Mouse (Mus musculus): ENCODE data around the gene Kcnj12.

The Kcnj12 gene

GRCm38 (mm10) chr11:61060634-61061033 lies 38.3 kb downstream of the Kcnj12 start:
- no peak for DNase-seq

- no peak for DNase-seq
Measured at GRCm38 (mm10) chr11:61062548-61063461, 40.4 kb downstream of the Kcnj12 start.

GRCm38 (mm10) chr11:61063503-61063902 lies 41.1 kb downstream of the Kcnj12 start:
- DNase-seq: no peak

GRCm38 (mm10) chr11:61065620-61066019 lies 43.3 kb downstream of the Kcnj12 start:
- DNase-seq: no peak

GRCm38 (mm10) chr11:61067133-61067835 lies 44.9 kb downstream of the Kcnj12 start:
- no peak for DNase-seq

GRCm38 (mm10) chr11:61068866-61069265 lies 46.5 kb downstream of the Kcnj12 start:
- DNase-seq: no peak

GRCm38 (mm10) chr11:61069645-61070044 lies 47.3 kb downstream of the Kcnj12 start:
- DNase-seq: no peak

- DNase-seq: no peak
Measured at GRCm38 (mm10) chr11:61074646-61075317, 52.4 kb downstream of the Kcnj12 start.

GRCm38 (mm10) chr11:61075361-61076326 lies 53.3 kb downstream of the Kcnj12 start:
- DNase-seq: no peak

- no peak for DNase-seq
Measured at GRCm38 (mm10) chr11:61081624-61082023, 59.3 kb downstream of the Kcnj12 start.

GRCm38 (mm10) chr11:61090195-61090594 lies 67.8 kb downstream of the Kcnj12 start:
- DNase-seq: no peak

- DNase-seq: no peak
Measured at GRCm38 (mm10) chr11:61091192-61091591, 68.8 kb downstream of the Kcnj12 start.

- DNase-seq: peak; percentile 47 to 60
Measured at GRCm38 (mm10) chr11:61091642-61092262, 69.4 kb downstream of the Kcnj12 start.

- no peak for DNase-seq
Measured at GRCm38 (mm10) chr11:61098046-61098445, 75.7 kb downstream of the Kcnj12 start.

GRCm38 (mm10) chr11:61102397-61103339 lies 80.3 kb downstream of the Kcnj12 start:
- no peak for DNase-seq

- peak; percentile 75 to 82 for DNase-seq
Measured at GRCm38 (mm10) chr11:61104241-61104901, 82.0 kb downstream of the Kcnj12 start.

- no peak for DNase-seq
Measured at GRCm38 (mm10) chr11:61108911-61109361, 86.6 kb downstream of the Kcnj12 start.

- no peak for DNase-seq
Measured at GRCm38 (mm10) chr11:61109707-61110106, 87.3 kb downstream of the Kcnj12 start.

- no peak for DNase-seq
Measured at GRCm38 (mm10) chr11:61110113-61110512, 87.7 kb downstream of the Kcnj12 start.

GRCm38 (mm10) chr11:61110928-61111327 lies 88.6 kb downstream of the Kcnj12 start:
- DNase-seq: no peak
